Mouse (Mus musculus): ENCODE measurements around the gene Pard3.

DNA sequence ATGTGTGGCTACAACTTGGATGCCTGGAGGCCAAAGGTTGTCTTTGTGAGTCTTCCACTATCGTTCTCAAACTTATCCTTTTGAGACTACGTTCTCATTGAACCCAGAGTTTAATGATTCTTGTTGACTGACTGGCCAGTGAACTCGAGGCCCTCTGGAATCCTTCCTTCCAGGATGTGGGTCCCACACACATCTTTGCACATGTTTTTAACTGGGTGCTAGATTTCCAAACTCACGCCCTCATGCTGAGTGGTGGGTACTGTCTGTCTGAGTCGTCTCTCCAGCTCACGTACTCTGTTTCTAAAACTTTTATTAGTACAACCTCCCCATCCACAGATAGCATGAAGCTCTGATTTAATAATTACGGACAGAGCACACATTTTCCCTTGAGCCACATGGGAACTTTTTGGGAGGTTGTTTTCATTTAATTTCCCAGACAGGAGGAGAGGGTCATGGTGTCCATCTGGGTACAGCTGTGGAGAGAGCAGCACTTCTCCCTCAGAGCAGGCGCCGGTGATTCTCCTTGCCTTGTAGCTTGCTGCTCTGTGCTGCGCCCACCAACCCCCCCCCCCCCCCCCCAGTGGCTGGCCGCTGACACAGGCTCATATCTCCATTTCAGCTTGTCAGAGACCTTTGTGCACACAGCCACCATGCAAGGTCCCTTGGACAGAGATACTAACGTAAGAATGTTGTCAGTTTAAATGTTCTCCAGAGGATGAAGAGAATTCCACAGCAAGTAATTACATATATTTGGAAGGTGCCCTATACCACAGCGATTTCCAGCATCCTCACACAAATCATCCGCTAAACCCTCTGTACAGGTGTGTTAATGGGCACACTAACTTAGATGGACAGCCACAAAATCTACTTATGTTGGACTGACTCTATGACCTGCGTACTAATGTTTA is 165.9 kb downstream of the Pard3 start:
- TF ChIP-seq POLR2A (IDR thresholded peaks at IDR 0.05; ENCODE audit: control insufficient read depth, extremely low read depth, insufficient read depth, low read length, poor library complexity) = no peak
- no peak for TF ChIP-seq CTCF (IDR thresholded peaks at IDR 0.05; ENCODE audit: borderline replicate concordance, control insufficient read depth, extremely low read depth, insufficient read depth, low read length, poor library complexity)
